Mouse (Mus musculus): Measurements from ENCODE around the gene Pla2g2c.

The Pla2g2c gene

GRCm38 (mm10) chr4:138752603-138753002 lies 28.0 kb downstream of the Pla2g2c start:
- no peak for DNase-seq (ENCODE audit: low spot score)

- no peak for DNase-seq (ENCODE audit: low spot score)
Observed at GRCm38 (mm10) chr4:138753608-138754007, 29.0 kb downstream of the Pla2g2c start.

GRCm38 (mm10) chr4:138754432-138754831 lies 29.8 kb downstream of the Pla2g2c start:
- DNase-seq (ENCODE audit: low spot score), result no peak

- no peak for DNase-seq (ENCODE audit: low spot score)
Observed at GRCm38 (mm10) chr4:138755439-138755838, 30.8 kb downstream of the Pla2g2c start.

GRCm38 (mm10) chr4:138755983-138756382 lies 31.4 kb downstream of the Pla2g2c start:
- no peak for DNase-seq (ENCODE audit: low spot score)

- DNase-seq (ENCODE audit: low spot score), result no peak
Observed at GRCm38 (mm10) chr4:138757416-138757815, 32.8 kb downstream of the Pla2g2c start, which contains the start of gene Pla2g2f. TSS of gene Pla2g2f (minus strand) at chr4:138757626.

- DNase-seq (ENCODE audit: low spot score), result no peak
Observed at GRCm38 (mm10) chr4:138762266-138762665, 37.7 kb downstream of the Pla2g2c start.

GRCm38 (mm10) chr4:138771970-138772369 lies 47.4 kb downstream of the Pla2g2c start:
- DNase-seq (ENCODE audit: low spot score), result no peak

DNA sequence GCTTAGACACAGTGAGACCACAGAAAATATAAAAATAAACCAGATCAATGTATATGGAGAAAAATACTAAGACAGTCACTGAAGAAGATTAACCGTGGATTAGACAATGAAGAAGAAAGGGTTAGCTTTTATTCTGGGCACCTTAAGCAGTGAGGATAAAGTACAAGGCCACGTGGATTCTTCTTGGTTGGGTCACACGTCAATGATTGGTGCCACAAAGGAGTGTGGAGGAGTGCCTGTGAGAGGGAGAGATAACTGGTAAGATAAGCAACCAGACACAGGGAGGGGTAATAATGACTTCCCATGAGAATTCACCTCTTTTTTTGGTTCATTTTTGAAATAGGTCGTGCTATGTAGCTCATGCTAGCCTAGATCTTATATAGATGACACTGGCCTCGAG lies 47.8 kb downstream of the Pla2g2c start:
- no peak for DNase-seq (ENCODE audit: low spot score)

DNA sequence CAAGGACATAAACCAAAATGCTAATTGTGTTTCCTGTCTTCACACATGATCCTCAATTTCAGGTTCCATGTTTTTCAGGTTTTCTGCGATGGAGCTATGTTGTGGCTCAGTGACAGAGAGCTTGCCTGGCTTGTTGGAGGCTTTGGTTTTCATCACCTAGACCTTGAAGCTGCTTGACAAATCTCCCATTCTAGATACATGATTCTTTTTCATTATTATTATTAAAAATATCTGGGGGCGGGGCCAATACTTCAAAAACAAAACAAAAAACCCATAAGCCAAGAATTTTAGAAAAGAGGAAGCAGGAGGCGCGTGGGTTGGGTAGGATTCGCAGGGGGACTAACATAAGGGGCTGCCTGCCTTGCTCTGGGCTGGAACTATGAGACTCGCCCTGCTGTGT lies 50.8 kb downstream of the Pla2g2c start, which contains the start of gene Pla2g2d:
Gene Pla2g2d (plus strand): TSS at position 301 of the 400 bp plus-strand sequence.
- no peak for DNase-seq (ENCODE audit: low spot score)

DNA sequence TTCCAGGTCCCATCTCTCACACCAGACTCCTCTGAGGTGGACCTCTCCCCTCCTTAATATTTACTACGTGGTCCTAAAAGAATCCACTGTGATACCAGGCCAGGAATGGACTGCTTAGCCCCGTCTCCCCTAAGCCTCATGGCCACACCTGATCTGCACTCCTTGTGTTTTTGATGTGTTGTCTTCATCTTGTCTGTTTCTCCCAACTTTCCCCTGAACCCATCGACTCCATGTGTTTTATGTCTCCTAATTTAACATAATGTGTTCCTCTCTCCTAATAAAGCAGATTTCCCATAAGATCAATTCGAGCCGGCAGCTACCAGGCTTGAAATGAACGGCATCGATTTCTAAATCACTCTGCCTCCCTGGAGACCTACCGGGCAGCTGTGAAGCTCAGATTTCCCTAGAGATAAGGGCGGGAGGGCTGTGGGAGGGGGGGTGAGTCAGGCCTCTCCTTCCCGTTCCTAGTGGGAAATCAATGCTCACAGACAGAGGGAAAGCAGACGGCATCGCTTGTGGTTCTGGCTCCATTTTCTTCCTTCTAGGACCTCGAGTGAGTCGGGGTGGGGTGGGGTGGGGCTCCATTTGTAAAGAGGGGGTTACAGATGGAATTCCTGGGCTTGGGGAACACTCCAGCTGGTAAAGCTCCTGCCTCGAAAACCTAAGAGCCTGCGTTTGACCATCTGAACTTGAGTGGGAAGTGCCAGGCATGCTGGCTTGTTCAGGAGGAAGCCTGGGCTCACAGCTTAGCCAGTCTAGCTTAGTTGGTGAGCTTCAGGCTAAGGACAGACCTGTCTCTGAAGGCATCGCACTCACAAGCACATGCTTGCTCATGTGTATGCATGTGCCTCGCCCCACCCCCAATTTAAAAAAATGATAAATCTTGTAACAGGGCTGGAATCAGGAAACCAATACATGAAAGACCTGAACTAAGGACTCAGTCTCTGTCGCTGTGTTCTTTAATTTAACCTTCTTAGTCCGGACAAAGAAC lies 53.1 kb downstream of the Pla2g2c start:
- DNase-seq (ENCODE audit: low spot score), result no peak

DNA sequence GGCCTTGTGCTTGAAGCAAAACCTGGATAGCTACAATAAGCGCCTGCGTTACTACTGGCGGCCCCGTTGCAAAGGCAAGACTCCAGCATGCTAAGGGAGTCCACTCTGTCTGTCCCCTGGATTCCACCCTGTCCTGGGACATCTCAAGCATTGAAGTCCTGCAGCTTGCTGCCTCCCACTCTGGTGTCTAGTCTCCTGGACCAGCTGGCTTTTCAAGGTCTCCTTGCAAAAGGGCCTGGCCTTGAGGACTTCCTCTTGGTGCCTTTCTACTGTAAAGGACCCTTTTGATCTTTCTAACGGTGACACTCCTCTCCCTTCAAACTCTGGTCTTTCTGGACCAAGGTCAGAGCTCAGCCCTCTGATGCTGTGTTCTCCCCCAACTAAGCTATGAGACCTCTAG lies 55.7 kb downstream of the Pla2g2c start:
- DNase-seq (ENCODE audit: low spot score), result no peak

GRCm38 (mm10) chr4:138782098-138782497 lies 57.5 kb downstream of the Pla2g2c start:
- DNase-seq (ENCODE audit: low spot score), result peak; percentile 57

GRCm38 (mm10) chr4:138785721-138786120 lies 61.1 kb downstream of the Pla2g2c start:
- no peak for DNase-seq (ENCODE audit: low spot score)

- DNase-seq (ENCODE audit: low spot score), result no peak
Observed at GRCm38 (mm10) chr4:138786141-138786540, 61.5 kb downstream of the Pla2g2c start.

DNA sequence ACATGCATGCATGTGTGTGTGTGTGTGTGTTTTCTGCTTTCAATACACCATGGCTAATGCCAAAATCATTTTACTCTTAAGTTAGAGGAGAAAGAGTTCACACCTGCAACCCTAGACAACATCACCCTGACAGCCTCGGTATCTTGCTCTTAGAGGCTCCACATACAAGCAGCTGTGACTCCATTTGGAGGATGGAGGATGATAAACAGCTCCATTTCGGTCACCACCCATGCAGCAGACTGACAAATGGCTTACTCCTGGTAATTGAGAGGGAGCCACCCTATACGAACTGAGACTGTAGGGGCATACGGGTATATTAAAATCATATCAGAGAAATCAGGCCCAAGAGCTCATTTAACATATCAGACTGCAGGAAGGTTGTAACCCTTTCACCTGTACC lies 63.8 kb downstream of the Pla2g2c start:
- DNase-seq (ENCODE audit: low spot score), result no peak

DNA sequence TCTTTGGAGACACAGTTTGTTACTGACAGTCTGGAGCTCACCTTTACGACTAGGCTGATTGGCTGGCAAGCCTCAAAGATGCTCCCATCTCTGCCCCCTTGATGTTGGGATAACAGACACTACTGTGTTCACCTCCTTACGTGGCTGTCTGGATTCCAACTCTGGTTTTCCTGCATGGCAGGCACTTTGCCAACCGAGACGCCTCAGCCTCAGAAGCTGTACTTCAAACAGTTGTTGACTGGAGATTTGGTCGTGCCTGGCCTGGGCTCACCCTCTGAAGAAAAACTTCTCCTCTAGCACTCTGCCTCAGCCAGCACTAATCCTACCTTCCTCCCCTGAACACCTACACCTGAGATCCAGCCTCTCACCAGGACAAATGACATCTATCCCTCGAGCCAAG lies 66.9 kb downstream of the Pla2g2c start:
- DNase-seq (ENCODE audit: low spot score), result no peak

DNA sequence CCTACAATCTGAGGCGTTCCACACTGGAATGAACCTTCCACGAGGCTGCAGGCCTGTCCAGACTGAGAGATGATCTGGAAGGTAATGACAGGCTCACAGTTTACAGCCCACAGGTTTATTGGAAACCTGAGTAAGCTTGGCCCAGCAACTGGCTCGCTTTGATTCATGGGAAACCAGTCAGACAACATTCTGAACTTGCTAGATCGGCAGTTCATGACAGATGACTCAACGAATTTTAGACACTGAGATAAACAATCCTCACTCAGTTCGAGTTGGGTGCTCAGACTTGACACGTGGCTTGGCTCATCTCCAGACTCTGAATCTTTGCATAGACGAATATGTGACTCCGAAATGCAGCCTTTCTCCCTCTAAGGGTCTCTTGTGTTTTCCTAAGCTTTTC lies 68.0 kb downstream of the Pla2g2c start:
- no peak for DNase-seq (ENCODE audit: low spot score)

GRCm38 (mm10) chr4:138793276-138793675 lies 68.7 kb downstream of the Pla2g2c start:
- DNase-seq (ENCODE audit: low spot score), result no peak

GRCm38 (mm10) chr4:138794344-138794743 lies 69.8 kb downstream of the Pla2g2c start:
- no peak for DNase-seq (ENCODE audit: low spot score)

Data from left cerebral cortex, adult 11 months (tissue).